Comparison of ENCODE assay signal across 15 mouse cellular contexts in genomic region chr2:50675736-50676550, GRCm38 (mm10).
"Had no signal": no experiment of that assay in that cellular context is flagged by ENCODE, and none has a peak within 500 bp of the region (broad histone marks: within the 10 kb centered on the region; RNA-seq: fewer than 3 reads in every experiment).

No protein-coding gene starts in this region.

- ATAC-seq: lung, postnatal 0 days; midbrain, embryonic 16.5 days had no signal

- H3K36me3 ChIP-seq: kidney, embryonic 15.5 days; limb, embryonic 12.5 days; liver, embryonic 15.5 days; neural tube, embryonic 13.5 days had no signal

- H3K27me3 ChIP-seq: kidney, embryonic 15.5 days; limb, embryonic 12.5 days; liver, embryonic 15.5 days; megakaryocyte, embryonic 14.5 days; neural tube, embryonic 13.5 days had no signal

- H3K4me3 ChIP-seq: kidney, embryonic 15.5 days; limb, embryonic 12.5 days; liver, embryonic 15.5 days; megakaryocyte, embryonic 14.5 days; neural tube, embryonic 13.5 days had no signal

- H3K4me2 ChIP-seq: kidney, embryonic 15.5 days; limb, embryonic 12.5 days; liver, embryonic 15.5 days; midbrain, embryonic 11.5 days; neural tube, embryonic 13.5 days had no signal

- H3K9ac ChIP-seq: kidney, embryonic 15.5 days; limb, embryonic 12.5 days; liver, embryonic 15.5 days; neural tube, embryonic 13.5 days had no signal

- H3K9me3 ChIP-seq: kidney, embryonic 15.5 days; limb, embryonic 12.5 days; liver, embryonic 15.5 days; neural tube, embryonic 13.5 days had no signal

- DNase-seq: kidney, adult 18-20 months; kidney, postnatal 14 days; liver; lung, adult 2 months; lung, postnatal 36 days; right cerebral cortex, postnatal 14 days; thymus, postnatal 4 days had no signal

- H3K4me1 ChIP-seq: kidney, embryonic 15.5 days; limb, embryonic 12.5 days; liver, embryonic 15.5 days; megakaryocyte, embryonic 14.5 days; neural tube, embryonic 13.5 days had no signal

- H3K27ac ChIP-seq: kidney, embryonic 15.5 days; limb, embryonic 12.5 days; liver, embryonic 15.5 days; neural tube, embryonic 13.5 days had no signal
